Mouse (Mus musculus): Measurements from ENCODE around the gene Ebf4.

Gene Ebf4

DNA sequence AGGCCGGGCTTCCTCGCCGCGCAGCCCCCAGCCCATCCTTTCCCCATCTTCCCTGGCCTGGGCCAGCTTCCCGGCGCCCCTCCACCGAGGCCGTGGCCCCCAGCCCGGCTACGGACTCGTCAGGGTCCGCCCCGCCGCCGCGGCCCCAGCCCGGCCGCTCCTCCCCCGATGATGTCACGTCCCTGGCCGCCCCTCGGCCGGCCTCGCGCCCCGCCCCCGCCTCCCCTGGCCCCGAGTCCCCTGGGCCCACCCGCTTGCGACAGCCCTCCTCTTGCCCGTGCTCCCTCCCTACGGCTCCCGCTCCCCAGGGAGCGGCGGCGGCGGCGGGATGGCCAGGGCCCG lies at the start of gene Ebf4:
Ebf4 (plus strand) TSS at position 234 of the 342 bp plus-strand sequence.
- in situ Hi-C loops (cut with MboI; ENCODE audit: low pct_unique_long_range_greater_than_20kb in 1 of 2, low sequenced_read_pairs in 2 of 2, unreplicated experiment in 1 of 2), result loop anchor here in 1 of 2 experiments (10.0 kb wide), 1 partner anchor 70 kb away; no protein-coding TSS in a partner anchor

GRCm38 (mm10) chr2:130246912-130247311 lies 48.1 kb upstream of the Ebf4 start:
- in situ Hi-C loops (cut with MboI; ENCODE audit: low pct_unique_long_range_greater_than_20kb in 1 of 2, low sequenced_read_pairs in 2 of 2, unreplicated experiment in 1 of 2), result loop anchor here in 1 of 2 experiments (5.0 to 25.0 kb wide), 2 partner anchors 175 to 335 kb away; no protein-coding TSS in a partner anchor

DNA sequence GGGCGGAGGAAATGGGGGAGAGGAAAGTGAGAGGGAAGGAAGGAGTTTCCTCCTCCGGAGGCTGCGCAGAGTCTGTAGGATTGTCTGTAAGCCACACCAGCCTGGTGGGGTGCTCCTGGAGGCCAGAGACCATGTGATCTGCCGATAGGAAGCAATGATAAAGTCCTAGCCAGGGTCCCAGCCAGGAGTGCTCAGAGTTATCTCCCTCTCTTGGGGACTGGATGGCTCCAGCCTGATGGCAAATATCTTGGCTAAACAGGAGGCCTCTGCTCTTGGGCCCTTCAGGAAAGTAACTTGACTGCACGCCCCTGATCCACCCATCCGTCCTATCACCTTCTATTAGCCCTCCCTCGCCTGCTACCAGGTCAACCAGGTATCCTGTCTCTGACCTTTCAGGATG lies 46.7 kb upstream of the Ebf4 start:
- in situ Hi-C loops (cut with MboI; ENCODE audit: low pct_unique_long_range_greater_than_20kb in 1 of 2, low sequenced_read_pairs in 2 of 2, unreplicated experiment in 1 of 2), result loop anchor here in 1 of 2 experiments (5.0 to 25.0 kb wide), 2 partner anchors 176 to 336 kb away; no protein-coding TSS in a partner anchor

DNA sequence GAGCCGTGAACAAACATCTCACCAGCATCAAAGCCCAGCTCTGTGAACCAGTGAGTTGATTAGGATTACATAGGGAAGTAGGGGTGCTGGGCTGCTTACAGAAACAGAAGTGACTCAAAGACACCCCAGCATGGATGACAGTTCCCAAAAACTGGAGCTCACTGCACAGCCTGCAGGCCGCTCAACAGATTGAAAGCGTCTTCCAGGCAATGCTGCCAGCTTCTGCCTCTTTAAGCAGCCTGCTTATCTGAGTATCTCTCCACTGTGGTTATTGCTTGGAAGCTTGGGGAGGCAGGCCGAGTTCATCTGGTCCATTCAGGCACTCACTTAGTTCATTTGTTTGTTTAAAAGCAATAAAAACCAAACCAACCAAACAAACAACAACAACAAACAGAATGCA lies 38.2 kb upstream of the Ebf4 start:
- in situ Hi-C loops (cut with MboI; ENCODE audit: low pct_unique_long_range_greater_than_20kb in 1 of 2, low sequenced_read_pairs in 2 of 2, unreplicated experiment in 1 of 2), result no loop called here

- in situ Hi-C loops (cut with MboI; ENCODE audit: low pct_unique_long_range_greater_than_20kb in 1 of 2, low sequenced_read_pairs in 2 of 2, unreplicated experiment in 1 of 2), result no loop called here
Measured at GRCm38 (mm10) chr2:130260822-130261221, 34.1 kb upstream of the Ebf4 start.

GRCm38 (mm10) chr2:130261914-130262313 lies 33.1 kb upstream of the Ebf4 start:
- in situ Hi-C loops (cut with MboI; ENCODE audit: low pct_unique_long_range_greater_than_20kb in 1 of 2, low sequenced_read_pairs in 2 of 2, unreplicated experiment in 1 of 2), result no loop called here

- in situ Hi-C loops (cut with MboI; ENCODE audit: low pct_unique_long_range_greater_than_20kb in 1 of 2, low sequenced_read_pairs in 2 of 2, unreplicated experiment in 1 of 2), result no loop called here
Measured at GRCm38 (mm10) chr2:130262398-130262797, 32.6 kb upstream of the Ebf4 start.

GRCm38 (mm10) chr2:130265520-130265919 lies 29.4 kb upstream of the Ebf4 start:
- in situ Hi-C loops (cut with MboI; ENCODE audit: low pct_unique_long_range_greater_than_20kb in 1 of 2, low sequenced_read_pairs in 2 of 2, unreplicated experiment in 1 of 2), result no loop called here

DNA sequence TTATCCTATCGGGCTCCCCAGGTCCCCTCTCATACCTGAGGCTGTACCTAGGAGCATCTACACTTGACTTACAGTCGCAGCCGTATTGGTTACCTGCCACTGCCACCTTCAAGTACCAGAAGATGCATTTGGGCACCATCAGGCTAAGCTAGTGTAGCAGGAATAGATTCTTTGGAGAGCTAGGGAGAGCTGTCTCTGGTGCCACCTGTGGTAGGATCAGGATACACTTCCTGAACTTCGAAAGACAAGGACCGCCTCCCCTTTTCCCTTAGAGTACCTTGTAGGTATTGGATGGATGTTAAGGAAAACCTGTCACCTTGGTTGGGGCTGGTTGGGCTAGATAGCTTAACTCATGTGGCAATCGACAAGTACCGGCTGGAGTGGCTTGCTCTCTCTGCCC lies 26.9 kb upstream of the Ebf4 start:
- in situ Hi-C loops (cut with MboI; ENCODE audit: low pct_unique_long_range_greater_than_20kb in 1 of 2, low sequenced_read_pairs in 2 of 2, unreplicated experiment in 1 of 2), result no loop called here

- in situ Hi-C loops (cut with MboI; ENCODE audit: low pct_unique_long_range_greater_than_20kb in 1 of 2, low sequenced_read_pairs in 2 of 2, unreplicated experiment in 1 of 2), result no loop called here
Measured at GRCm38 (mm10) chr2:130273732-130274131, 21.2 kb upstream of the Ebf4 start.

GRCm38 (mm10) chr2:130274149-130274861 lies 20.7 kb upstream of the Ebf4 start, which contains the start of gene Nop56:
TSS of gene Nop56 (plus strand) at chr2:130274430.
- in situ Hi-C loops (cut with MboI; ENCODE audit: low pct_unique_long_range_greater_than_20kb in 1 of 2, low sequenced_read_pairs in 2 of 2, unreplicated experiment in 1 of 2), result no loop called here

DNA sequence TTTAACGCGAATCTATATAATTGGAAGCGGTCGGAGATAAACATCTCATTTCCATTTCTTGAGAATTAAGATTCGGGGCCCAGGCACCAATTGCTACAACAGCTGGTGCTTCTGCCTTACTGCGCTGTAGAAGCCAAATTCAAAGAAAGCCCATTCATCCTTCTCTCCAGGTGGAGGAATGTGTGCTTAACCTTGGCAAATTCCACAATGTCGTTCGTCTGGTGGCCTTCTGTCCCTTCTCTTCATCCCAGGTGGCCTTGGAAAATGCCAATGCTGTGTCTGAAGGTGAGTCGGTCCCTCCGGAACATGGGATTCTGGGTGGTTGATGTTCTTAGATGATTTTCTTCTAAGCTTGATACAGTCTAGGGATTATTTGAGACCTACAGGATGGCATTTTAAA lies 20.1 kb upstream of the Ebf4 start:
- in situ Hi-C loops (cut with MboI; ENCODE audit: low pct_unique_long_range_greater_than_20kb in 1 of 2, low sequenced_read_pairs in 2 of 2, unreplicated experiment in 1 of 2), result no loop called here

GRCm38 (mm10) chr2:130275649-130276048 lies 19.3 kb upstream of the Ebf4 start:
- in situ Hi-C loops (cut with MboI; ENCODE audit: low pct_unique_long_range_greater_than_20kb in 1 of 2, low sequenced_read_pairs in 2 of 2, unreplicated experiment in 1 of 2), result no loop called here

GRCm38 (mm10) chr2:130279600-130280091 lies 15.3 kb upstream of the Ebf4 start:
- in situ Hi-C loops (cut with MboI; ENCODE audit: low pct_unique_long_range_greater_than_20kb in 1 of 2, low sequenced_read_pairs in 2 of 2, unreplicated experiment in 1 of 2), result no loop called here

- in situ Hi-C loops (cut with MboI; ENCODE audit: low pct_unique_long_range_greater_than_20kb in 1 of 2, low sequenced_read_pairs in 2 of 2, unreplicated experiment in 1 of 2), result no loop called here
Measured at GRCm38 (mm10) chr2:130280224-130280623, 14.7 kb upstream of the Ebf4 start.

DNA sequence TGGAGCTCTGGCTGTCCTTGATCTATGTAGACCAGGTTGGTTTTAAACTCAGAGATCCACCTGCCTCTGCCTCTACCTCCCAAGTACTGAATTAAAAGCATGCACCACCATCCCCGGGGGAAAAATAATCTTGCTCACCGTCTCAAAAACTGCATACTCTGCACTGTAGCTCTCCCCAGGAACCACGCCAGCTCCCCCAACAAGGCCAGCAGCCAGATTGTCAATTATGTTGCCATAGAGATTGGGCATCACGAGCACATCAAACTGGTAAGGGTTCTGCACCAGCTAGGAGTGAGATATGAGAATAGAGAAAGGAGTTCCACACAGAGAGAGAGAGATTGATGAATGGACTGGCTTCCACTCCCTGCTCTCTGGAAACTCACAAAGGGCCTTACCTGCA lies 14.2 kb upstream of the Ebf4 start:
- in situ Hi-C loops (cut with MboI; ENCODE audit: low pct_unique_long_range_greater_than_20kb in 1 of 2, low sequenced_read_pairs in 2 of 2, unreplicated experiment in 1 of 2), result no loop called here

DNA sequence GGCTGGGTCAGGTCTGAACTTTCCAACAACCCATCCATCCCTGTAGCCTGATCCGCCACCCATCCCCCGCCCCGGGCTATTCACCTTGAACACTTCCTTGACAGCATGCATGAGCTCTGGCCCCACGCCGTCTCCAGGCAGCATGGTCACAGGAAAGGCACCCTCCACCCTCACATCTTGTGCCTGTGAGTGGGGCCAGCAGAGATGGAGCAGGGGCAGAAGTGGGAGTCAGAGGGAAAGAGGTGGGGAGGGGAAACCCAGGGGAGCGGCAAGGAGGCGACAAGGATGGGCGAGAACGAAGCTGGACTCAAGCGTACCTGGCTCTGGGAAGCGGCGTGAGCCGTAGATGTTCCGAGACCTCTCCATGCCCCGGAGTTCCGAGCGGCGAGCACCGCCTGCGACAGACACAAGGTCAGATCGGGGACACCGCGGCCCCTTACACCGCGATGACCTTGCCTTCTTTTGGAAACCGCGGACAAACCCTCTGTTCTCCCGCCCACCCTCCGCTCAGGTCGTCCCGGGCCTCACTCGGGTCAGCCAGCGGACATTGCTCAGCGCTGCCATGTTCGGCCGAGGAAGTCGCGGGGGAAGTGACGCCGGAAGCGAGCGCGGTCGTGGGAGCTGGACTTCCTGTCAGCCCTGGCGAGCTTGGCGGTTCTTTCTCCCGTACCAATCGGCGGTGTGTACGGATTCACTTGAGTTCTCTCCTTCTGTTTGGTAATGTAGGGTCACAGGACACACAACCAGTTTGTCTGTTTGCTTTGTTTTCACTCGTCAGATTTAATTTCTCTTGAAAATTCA lies 10.9 kb upstream of the Ebf4 start, which contains the start of gene Idh3b:
Idh3b (minus strand) TSS at position 694 of the 801 bp plus-strand sequence.
- in situ Hi-C loops (cut with MboI; ENCODE audit: low pct_unique_long_range_greater_than_20kb in 1 of 2, low sequenced_read_pairs in 2 of 2, unreplicated experiment in 1 of 2), result no loop called here

GRCm38 (mm10) chr2:130289086-130289485 lies 5.9 kb upstream of the Ebf4 start:
- in situ Hi-C loops (cut with MboI; ENCODE audit: low pct_unique_long_range_greater_than_20kb in 1 of 2, low sequenced_read_pairs in 2 of 2, unreplicated experiment in 1 of 2), result loop anchor here in 1 of 2 experiments (5.0 kb wide), 1 partner anchor 78 kb away; no protein-coding TSS in a partner anchor

DNA sequence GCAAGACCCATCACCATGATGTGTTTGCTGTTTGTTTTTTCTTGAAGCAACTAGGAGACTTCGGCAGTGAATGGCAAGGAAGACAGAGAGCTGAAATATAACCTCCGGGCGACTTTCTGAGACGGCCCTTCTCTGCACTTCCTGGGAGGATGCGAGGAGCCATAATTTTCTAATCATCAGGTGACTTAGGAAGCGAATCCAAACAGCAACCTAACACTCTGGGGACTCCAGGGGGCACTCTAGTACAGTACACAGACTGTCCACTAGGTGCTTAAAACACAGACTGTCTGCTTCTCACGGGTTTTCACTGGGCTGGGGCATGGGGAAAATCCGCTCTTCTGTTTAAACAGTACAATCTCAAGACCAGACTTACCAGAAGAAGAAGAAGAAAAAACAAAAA lies 3.5 kb upstream of the Ebf4 start:
- in situ Hi-C loops (cut with MboI; ENCODE audit: low pct_unique_long_range_greater_than_20kb in 1 of 2, low sequenced_read_pairs in 2 of 2, unreplicated experiment in 1 of 2), result loop anchor here in 1 of 2 experiments (10.0 kb wide), 1 partner anchor 73 kb away; no protein-coding TSS in a partner anchor
